ENCODE assay signal across 9 mouse cellular contexts in the genomic region with DNA sequence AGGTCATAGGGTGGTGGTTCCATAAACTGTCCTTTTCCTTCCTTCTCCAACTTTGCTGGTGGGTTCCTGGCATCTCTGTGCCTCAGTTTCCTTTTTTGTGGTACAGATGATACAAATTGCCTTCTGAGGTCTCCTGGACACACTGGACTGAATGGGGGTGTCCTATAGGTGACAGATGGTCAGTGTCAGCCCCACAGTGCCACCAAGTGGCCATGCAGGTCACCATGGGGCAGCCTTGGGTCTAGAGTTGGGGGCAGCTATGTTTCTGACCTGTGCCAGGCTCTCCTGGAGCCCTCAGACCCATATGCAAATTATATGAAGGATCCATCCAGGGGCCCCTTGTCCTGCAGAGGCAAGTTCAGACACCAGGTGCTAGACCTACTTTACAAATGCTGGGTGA. TPM values are rescaled to one million over a fixed set of nuclear protein-coding genes. Genes with fewer than 3 reads are reported as not detected.
DNase-seq lines count a peak whose midpoint lies in the region; ATAC-seq and TF ChIP-seq lines count a peak whose summit lies in the region.
"Had no signal": no experiment of that assay in that cellular context is flagged by ENCODE, and none has a peak within 500 bp of the region (broad histone marks: within the 10 kb centered on the region; RNA-seq: fewer than 3 reads in every experiment).

No protein-coding gene starts in this region.

- no peak overlapping the region for H3K4me3 ChIP-seq in intestine, postnatal 0 days (ENCODE audit: low read depth, low read length)
- H3K4me3 ChIP-seq in intestine, embryonic 15.5 days (replicated peaks): no peak overlapping the region
- no peak overlapping the region for H3K4me3 ChIP-seq in E14TG2a.4 (replicated peaks; ENCODE audit: low read length)
- H3K4me3 ChIP-seq in neural tube, embryonic 11.5 days (ENCODE audit: low read depth, low read length): no peak overlapping the region
- H3K4me3 ChIP-seq in midbrain, embryonic 15.5 days: no peak overlapping the region

- TF ChIP-seq CTCF in intestine, postnatal 0 days (IDR thresholded peaks at IDR 0.05; ENCODE audit: low read depth): peak; percentile 75
- TF ChIP-seq CTCF in E14TG2a.4 (conservative IDR thresholded peaks at IDR 0.05; ENCODE audit: low read length): 0 out of 2 replicates have a peak, but pooled peaks have one; percentile 12

- no peak overlapping the region for H3K9ac ChIP-seq in intestine, postnatal 0 days (ENCODE audit: low read depth, low read length)
- H3K9ac ChIP-seq in intestine, embryonic 15.5 days: no peak overlapping the region
- no peak overlapping the region for H3K9ac ChIP-seq in neural tube, embryonic 11.5 days (ENCODE audit: low read length)
- H3K9ac ChIP-seq in midbrain, embryonic 15.5 days: no peak overlapping the region

- no peak for ATAC-seq in intestine, postnatal 0 days
- no peak for ATAC-seq in intestine, embryonic 15.5 days
- peak; percentile 66 for ATAC-seq in common myeloid progenitor, adult 5-6 weeks (replicated peaks; ENCODE audit: low read depth, poor library complexity, severe bottlenecking)
- no peak for ATAC-seq in neural tube, embryonic 11.5 days (ENCODE audit: insufficient read depth, low FRiP score, low TSS enrichment)
- ATAC-seq in midbrain, embryonic 15.5 days (replicated peaks): no peak

- H3K36me3 ChIP-seq in intestine, postnatal 0 days (ENCODE audit: control insufficient read depth, insufficient read depth): no peaks in the 10 kb centered on the region
- no peaks in the 10 kb centered on the region for H3K36me3 ChIP-seq in intestine, embryonic 15.5 days
- H3K36me3 ChIP-seq in E14TG2a.4 (ENCODE audit: insufficient read depth, low read length): no peaks in the 10 kb centered on the region
- no peaks in the 10 kb centered on the region for H3K36me3 ChIP-seq in neural tube, embryonic 11.5 days (ENCODE audit: control insufficient read depth, insufficient read depth, low read length)
- H3K36me3 ChIP-seq in midbrain, embryonic 15.5 days (replicated peaks): no peaks in the 10 kb centered on the region

- H3K27me3 ChIP-seq in intestine, postnatal 0 days (replicated peaks; ENCODE audit: control insufficient read depth, insufficient read depth, low read length): no peaks in the 10 kb centered on the region
- H3K27me3 ChIP-seq in intestine, embryonic 15.5 days (replicated peaks): no peaks in the 10 kb centered on the region
- H3K27me3 ChIP-seq in E14TG2a.4 (ENCODE audit: insufficient read depth, low read length): peaks cover 18% of the 10 kb centered on the region; the same call in 1 of the 2 replicates
- peaks cover 3% of the 10 kb centered on the region; the same call in 1 of the 2 replicates for H3K27me3 ChIP-seq in neural tube, embryonic 11.5 days (ENCODE audit: control insufficient read depth, insufficient read depth, low read length)
- no peaks in the 10 kb centered on the region for H3K27me3 ChIP-seq in midbrain, embryonic 15.5 days (replicated peaks)

- no peaks in the 10 kb centered on the region for H3K9me3 ChIP-seq in intestine, postnatal 0 days (ENCODE audit: control insufficient read depth)
- no peaks in the 10 kb centered on the region for H3K9me3 ChIP-seq in intestine, embryonic 15.5 days
- H3K9me3 ChIP-seq in E14TG2a.4 (ENCODE audit: low read length): no peaks in the 10 kb centered on the region
- no peaks in the 10 kb centered on the region for H3K9me3 ChIP-seq in neural tube, embryonic 11.5 days (ENCODE audit: control insufficient read depth, low read length)
- no peaks in the 10 kb centered on the region for H3K9me3 ChIP-seq in midbrain, embryonic 15.5 days

- no peak overlapping the region for H3K4me2 ChIP-seq in intestine, postnatal 0 days (replicated peaks; ENCODE audit: low read depth)
- H3K4me2 ChIP-seq in intestine, embryonic 15.5 days (replicated peaks): no peak overlapping the region
- H3K4me2 ChIP-seq in neural tube, embryonic 11.5 days (ENCODE audit: low read depth): no peak overlapping the region
- no peak overlapping the region for H3K4me2 ChIP-seq in midbrain, embryonic 15.5 days

- no peak overlapping the region for H3K27ac ChIP-seq in intestine, postnatal 0 days (ENCODE audit: low read depth, low read length)
- no peak overlapping the region for H3K27ac ChIP-seq in intestine, embryonic 15.5 days
- H3K27ac ChIP-seq in neural tube, embryonic 11.5 days (ENCODE audit: low read depth, low read length): no peak overlapping the region
- H3K27ac ChIP-seq in midbrain, embryonic 15.5 days: no peak overlapping the region

- DNase-seq in heart, postnatal 4 days: peak; percentile 72
- DNase-seq in neural tube, embryonic 11.5 days (ENCODE audit: low spot score): peak; percentile 45
- DNase-seq in right cerebral cortex, postnatal 25 days: no peak

- no peaks in the 10 kb centered on the region for H3K4me1 ChIP-seq in intestine, postnatal 0 days (replicated peaks; ENCODE audit: control insufficient read depth, insufficient read depth, low read length)
- peaks cover 4% of the 10 kb centered on the region; the same call in 1 of the 2 replicates for H3K4me1 ChIP-seq in intestine, embryonic 15.5 days (replicated peaks)
- peaks cover 20% of the 10 kb centered on the region for H3K4me1 ChIP-seq in E14TG2a.4 (replicated peaks; ENCODE audit: low read depth, low read length)
- H3K4me1 ChIP-seq in neural tube, embryonic 11.5 days (ENCODE audit: control insufficient read depth, insufficient read depth, low read length): peaks cover 12% of the 10 kb centered on the region
- peaks cover 32% of the 10 kb centered on the region for H3K4me1 ChIP-seq in midbrain, embryonic 15.5 days

RNA-seq across cellular contexts. Expression of a gene that starts 50.8 kb away (rescaled TPM):
- polyA plus RNA-seq in intestine, postnatal 0 days (2015; fragmentation: Nextera tagmentation; extraction: Ambion mirVana): not detected in 2 replicates
- not detected in 2 replicates for polyA plus RNA-seq in intestine, embryonic 15.5 days (2015; fragmentation: Nextera tagmentation; extraction: Ambion mirVana)
- total RNA-seq in common myeloid progenitor, adult 5-6 weeks (2017): not detected in 2 replicates
- total RNA-seq in heart, postnatal 4 days (2021): not detected
- not detected in 2 replicates for polyA plus RNA-seq in neural tube, embryonic 11.5 days (2014; fragmentation: Nextera tagmentation; extraction: Ambion mirVana)
- polyA plus RNA-seq in midbrain, embryonic 15.5 days (2015; fragmentation: Nextera tagmentation; extraction: Ambion mirVana): not detected in 2 replicates
- total RNA-seq: layer of hippocampus, postnatal 10 days had no signal
